Mouse (Mus musculus) liver, adult 2 months (tissue): ENCODE results near the gene Arhgef3.

Source experiments
- CTCF ChIP-seq: fragments of 200-500 bp; IDR thresholded peaks from 2 replicates; pipeline ENCODE4 v1.5.1; 2011; ENCODE audit warnings: low read depth, low read length, control low read depth
- POLR2A ChIP-seq: fragments of 200-500 bp; IDR thresholded peaks from 2 replicates; pipeline ENCODE4 v1.6.1; 2011; ENCODE audit warnings: low read length, control low read depth; ENCODE audit not compliant: insufficient read depth; ENCODE audit errors: extremely low read depth

- TF ChIP-seq POLR2A = no peak
- TF ChIP-seq CTCF = no peak
These were observed 1.3 kb downstream of the Arhgef3 start for GRCm38 (mm10) chr14:27115991-27116390.
